20 mouse cellular contexts compared by ENCODE assay signal in genomic region chr6:13476493-13477129, GRCm38 (mm10).
"Had no signal": no experiment of that assay in that cellular context is flagged by ENCODE, and none has a peak within 500 bp of the region (broad histone marks: within the 10 kb centered on the region; RNA-seq: fewer than 3 reads in every experiment).

No protein-coding gene starts in this region.

- H3K4me3 ChIP-seq: layer of hippocampus, adult 2 months; limb, embryonic 12.5 days; limb, embryonic 15.5 days had no signal

- H3K36me3 ChIP-seq: limb, embryonic 12.5 days; limb, embryonic 15.5 days had no signal

- H3K27ac ChIP-seq: kidney, postnatal 0 days; layer of hippocampus, adult 2 months; limb, embryonic 12.5 days; limb, embryonic 15.5 days; liver, embryonic 14.5 days; macrophage; stomach, postnatal 0 days had no signal

- H3K4me1 ChIP-seq: limb, embryonic 12.5 days; limb, embryonic 15.5 days had no signal

- ATAC-seq: intestine, postnatal 0 days; liver, postnatal 0 days; lung, postnatal 0 days had no signal

- H3K9me3 ChIP-seq: limb, embryonic 12.5 days; limb, embryonic 15.5 days had no signal

- DNase-seq: kidney, adult 2 months; kidney, postnatal 25 days; layer of hippocampus, adult 9-11 months; left cerebral cortex, postnatal 4 days; liver, postnatal 0 days; lung, embryonic 14.5 days; right cerebral cortex, adult 18-20 months; right cerebral cortex, postnatal 14 days; right cerebral cortex, postnatal 4 days; thymus, postnatal 25 days had no signal

- H3K9ac ChIP-seq: limb, embryonic 12.5 days; limb, embryonic 15.5 days; liver, embryonic 14.5 days; liver, postnatal 0 days; lung, embryonic 14.5 days had no signal

- H3K4me2 ChIP-seq: limb, embryonic 12.5 days; limb, embryonic 15.5 days; liver, embryonic 11.5 days; lung, embryonic 14.5 days had no signal

- H3K27me3 ChIP-seq: limb, embryonic 12.5 days; limb, embryonic 15.5 days had no signal
